Mouse (Mus musculus) C2C12 (cell line): Measurements from ENCODE around the gene Hist1h3a.

Experiments used
- CTCF ChIP-seq: IDR thresholded peaks from one replicate; pipeline ENCODE4 v1.5.1; 2011; ENCODE audit not compliant: control insufficient read depth, insufficient read depth, insufficient read length
- MYOD1 ChIP-seq: IDR thresholded peaks from one replicate; pipeline ENCODE4 v1.6.1; 2011; ENCODE audit warnings: low read depth; ENCODE audit not compliant: control insufficient read depth, insufficient read length

DNA sequence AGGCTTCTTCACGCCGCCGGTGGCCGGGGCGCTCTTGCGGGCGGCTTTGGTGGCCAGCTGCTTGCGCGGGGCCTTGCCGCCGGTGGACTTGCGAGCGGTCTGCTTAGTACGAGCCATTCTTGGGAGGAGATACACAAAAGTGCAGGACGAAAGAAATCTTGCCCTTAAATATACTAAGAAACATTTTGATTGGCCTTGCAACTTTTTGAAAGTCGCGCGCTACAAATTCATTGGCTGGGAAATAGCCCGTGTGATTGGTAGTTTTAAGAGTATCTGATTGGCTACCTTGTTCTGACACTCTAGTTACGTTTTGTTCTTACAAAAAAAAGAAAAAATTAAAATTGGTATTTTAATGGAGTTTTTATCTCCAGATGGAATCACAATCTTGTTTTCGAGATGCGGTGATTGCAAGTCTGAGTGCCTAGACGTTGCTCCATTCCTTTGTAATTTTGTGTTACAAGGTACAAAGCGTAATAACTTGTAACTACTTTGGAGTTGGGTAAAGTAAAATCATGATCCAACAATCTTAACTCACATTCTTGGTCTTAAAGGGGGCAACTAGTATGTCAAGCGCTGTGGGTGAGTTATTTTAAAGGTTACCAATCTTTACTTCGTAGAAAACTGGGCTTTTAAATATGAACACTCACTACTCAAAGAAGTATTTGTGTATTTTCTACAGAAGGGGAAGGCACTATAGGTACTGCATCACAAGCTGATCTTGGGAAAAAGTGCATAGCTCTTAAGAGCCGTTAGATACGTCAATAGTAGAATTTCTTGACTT is 16.6 kb downstream of the Hist1h3a start, which contains the start of gene Hist1h3c:
- TF ChIP-seq CTCF (no peak), MYOD1 (no peak)
